Mouse (Mus musculus): ENCODE results near the gene Trpc7. TPM values are rescaled to one million over a fixed set of nuclear protein-coding genes. Genes with fewer than 3 reads are reported as not detected.

The Trpc7 gene
- total and polyA plus RNA-seq, 2 experiments, result not detected

GRCm38 (mm10) chr13:56742325-56742901, 153.4 kb downstream of the Trpc7 start:
- Histone ChIP-seq H3K4me3 (ENCODE audit: insufficient read depth, low read depth, low read length) (no peak overlapping the region), H3K36me3 (ENCODE audit: control insufficient read depth, insufficient read depth, low read length) (peaks cover 24% of the 10 kb centered on the region), H3K4me1 (ENCODE audit: control insufficient read depth, insufficient read depth, low read length) (peaks cover 4% of the 10 kb centered on the region), H3K27me3 (ENCODE audit: control insufficient read depth, insufficient read depth, low read length) (no peaks in the 10 kb centered on the region), H3K79me2 (ENCODE audit: control insufficient read depth, insufficient read depth, low read length) (no peaks in the 10 kb centered on the region), H3K9ac (ENCODE audit: low read depth, low read length) (no peak overlapping the region), H3K27ac (replicated peaks; ENCODE audit: insufficient read depth, low read depth, low read length) (no peak overlapping the region)
- 93% methylated on average over 6 of the region's 6 CpGs for WGBS
- no peak for TF ChIP-seq POLR2A (IDR thresholded peaks at IDR 0.05; ENCODE audit: extremely low read depth, insufficient read depth, low read length)
- TF ChIP-seq CTCF (IDR thresholded peaks at IDR 0.05; ENCODE audit: low read depth, low read length), result no peak
- no peak for DNase-seq (ENCODE audit: extremely low read depth, low read depth, low spot score)

GRCm38 (mm10) chr13:56741691-56742090, 154.1 kb downstream of the Trpc7 start:
- Histone ChIP-seq H3K9ac (ENCODE audit: low read depth, low read length) (no peak overlapping the region), H3K36me3 (ENCODE audit: control insufficient read depth, insufficient read depth, low read length) (peaks cover 30% of the 10 kb centered on the region), H3K27me3 (ENCODE audit: control insufficient read depth, insufficient read depth, low read length) (no peaks in the 10 kb centered on the region), H3K4me3 (ENCODE audit: insufficient read depth, low read depth, low read length) (no peak overlapping the region), H3K4me1 (ENCODE audit: control insufficient read depth, insufficient read depth, low read length) (no peaks in the 10 kb centered on the region; the same call in 1 of the 2 replicates), H3K79me2 (ENCODE audit: control insufficient read depth, insufficient read depth, low read length) (no peaks in the 10 kb centered on the region), H3K27ac (replicated peaks; ENCODE audit: insufficient read depth, low read depth, low read length) (no peak overlapping the region)
- no peak for DNase-seq (ENCODE audit: extremely low read depth, low read depth, low spot score)
- 96% methylated on average over 7 of the region's 7 CpGs for WGBS
- TF ChIP-seq POLR2A (IDR thresholded peaks at IDR 0.05; ENCODE audit: extremely low read depth, insufficient read depth, low read length), result no peak

DNA sequence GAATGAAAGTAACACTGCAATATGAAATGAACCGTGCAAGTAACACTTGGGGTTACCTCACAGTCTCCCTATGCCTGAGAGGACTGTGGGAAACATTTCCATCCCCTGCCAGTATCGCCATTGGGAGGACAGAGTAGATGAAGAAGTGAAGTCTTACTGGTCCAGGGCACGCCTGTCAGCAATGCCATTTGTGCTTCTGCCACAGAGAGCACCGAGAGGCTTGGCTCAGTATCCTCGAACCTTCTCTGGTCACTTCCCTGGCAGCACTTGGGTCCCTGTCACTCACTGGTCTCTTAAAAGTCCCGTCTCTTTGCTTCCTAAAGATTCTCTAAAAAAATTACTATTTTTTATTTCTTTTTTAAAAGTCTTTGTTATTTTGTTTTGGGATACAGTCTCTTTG, 155.3 kb downstream of the Trpc7 start:
- DNase-seq (ENCODE audit: extremely low read depth, low read depth, low spot score), result no peak
- no peak overlapping the region for H3K27ac ChIP-seq (replicated peaks; ENCODE audit: insufficient read depth, low read depth, low read length)
- 90% methylated on average over 6 of the region's 6 CpGs for WGBS
- no peaks in the 10 kb centered on the region for H3K4me1 ChIP-seq (ENCODE audit: control insufficient read depth, insufficient read depth, low read length)
- H3K27me3 ChIP-seq (ENCODE audit: control insufficient read depth, insufficient read depth, low read length), result no peaks in the 10 kb centered on the region
- peaks cover 40% of the 10 kb centered on the region for H3K36me3 ChIP-seq (ENCODE audit: control insufficient read depth, insufficient read depth, low read length)
- no peaks in the 10 kb centered on the region for H3K79me2 ChIP-seq (ENCODE audit: control insufficient read depth, insufficient read depth, low read length)
- no peak for TF ChIP-seq POLR2A (IDR thresholded peaks at IDR 0.05; ENCODE audit: extremely low read depth, insufficient read depth, low read length)
- TF ChIP-seq CTCF (IDR thresholded peaks at IDR 0.05; ENCODE audit: low read depth, low read length), result no peak
- H3K4me3 ChIP-seq (ENCODE audit: insufficient read depth, low read depth, low read length), result no peak overlapping the region
- H3K9ac ChIP-seq (ENCODE audit: low read depth, low read length), result no peak overlapping the region

DNA sequence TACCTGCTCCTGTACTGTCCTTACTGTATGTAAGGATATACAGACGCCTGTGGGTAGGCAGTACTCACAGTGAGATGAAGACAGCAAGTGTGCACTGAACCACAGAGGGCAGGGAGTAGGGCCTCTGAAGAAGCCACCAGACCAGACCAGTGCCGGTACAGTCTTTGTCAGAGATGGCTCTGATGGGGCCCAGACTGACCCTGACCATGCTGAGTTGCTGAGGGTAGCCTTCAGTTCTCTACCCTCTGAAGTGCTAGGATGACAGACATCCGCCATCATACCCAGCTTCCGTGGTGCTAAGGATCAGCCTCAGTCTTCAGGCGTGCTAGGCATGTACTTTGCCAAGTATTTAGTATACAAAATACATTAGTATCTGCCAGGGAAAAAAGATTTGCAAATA, 156.2 kb downstream of the Trpc7 start:
- Histone ChIP-seq H3K4me3 (ENCODE audit: insufficient read depth, low read depth, low read length) (no peak overlapping the region), H3K36me3 (ENCODE audit: control insufficient read depth, insufficient read depth, low read length) (peaks cover 40% of the 10 kb centered on the region), H3K9ac (ENCODE audit: low read depth, low read length) (no peak overlapping the region), H3K79me2 (ENCODE audit: control insufficient read depth, insufficient read depth, low read length) (no peaks in the 10 kb centered on the region), H3K4me1 (ENCODE audit: control insufficient read depth, insufficient read depth, low read length) (peaks cover 2% of the 10 kb centered on the region; the same call in 1 of the 2 replicates), H3K27me3 (ENCODE audit: control insufficient read depth, insufficient read depth, low read length) (no peaks in the 10 kb centered on the region), H3K27ac (replicated peaks; ENCODE audit: insufficient read depth, low read depth, low read length) (no peak overlapping the region)
- no peak for DNase-seq (ENCODE audit: extremely low read depth, low read depth, low spot score)
- 94% methylated on average over 5 of the region's 5 CpGs for WGBS
- TF ChIP-seq CTCF (IDR thresholded peaks at IDR 0.05; ENCODE audit: low read depth, low read length) (no peak), POLR2A (IDR thresholded peaks at IDR 0.05; ENCODE audit: extremely low read depth, insufficient read depth, low read length) (no peak)

GRCm38 (mm10) chr13:56735212-56735875, 160.4 kb downstream of the Trpc7 start:
- Histone ChIP-seq H3K36me3 (ENCODE audit: control insufficient read depth, insufficient read depth, low read length) (peaks cover 62% of the 10 kb centered on the region), H3K9ac (ENCODE audit: low read depth, low read length) (no peak overlapping the region), H3K27ac (replicated peaks; ENCODE audit: insufficient read depth, low read depth, low read length) (no peak overlapping the region), H3K79me2 (ENCODE audit: control insufficient read depth, insufficient read depth, low read length) (no peaks in the 10 kb centered on the region), H3K27me3 (ENCODE audit: control insufficient read depth, insufficient read depth, low read length) (no peaks in the 10 kb centered on the region), H3K4me3 (ENCODE audit: insufficient read depth, low read depth, low read length) (no peak overlapping the region), H3K4me1 (ENCODE audit: control insufficient read depth, insufficient read depth, low read length) (peaks cover 2% of the 10 kb centered on the region; the same call in 1 of the 2 replicates)
- TF ChIP-seq CTCF (IDR thresholded peaks at IDR 0.05; ENCODE audit: low read depth, low read length) (peak; percentile 34; the same call in 1 of the 2 replicates), POLR2A (IDR thresholded peaks at IDR 0.05; ENCODE audit: extremely low read depth, insufficient read depth, low read length) (no peak)
- DNase-seq (ENCODE audit: extremely low read depth, low read depth, low spot score), result peak; percentile 38
- 40% methylated on average over 6 of the region's 6 CpGs for WGBS

- no peak overlapping the region for H3K4me3 ChIP-seq (ENCODE audit: insufficient read depth, low read depth, low read length)
- H3K27me3 ChIP-seq (ENCODE audit: control insufficient read depth, insufficient read depth, low read length), result no peaks in the 10 kb centered on the region
- no peak for DNase-seq (ENCODE audit: extremely low read depth, low read depth, low spot score)
- peaks cover 2% of the 10 kb centered on the region; the same call in 1 of the 2 replicates for H3K4me1 ChIP-seq (ENCODE audit: control insufficient read depth, insufficient read depth, low read length)
- H3K79me2 ChIP-seq (ENCODE audit: control insufficient read depth, insufficient read depth, low read length), result no peaks in the 10 kb centered on the region
- WGBS, result 91% methylated on average over 4 of the region's 4 CpGs
- no peak overlapping the region for H3K9ac ChIP-seq (ENCODE audit: low read depth, low read length)
- peaks cover 64% of the 10 kb centered on the region for H3K36me3 ChIP-seq (ENCODE audit: control insufficient read depth, insufficient read depth, low read length)
- H3K27ac ChIP-seq (replicated peaks; ENCODE audit: insufficient read depth, low read depth, low read length), result no peak overlapping the region
- no peak for TF ChIP-seq CTCF (IDR thresholded peaks at IDR 0.05; ENCODE audit: low read depth, low read length)
- no peak for TF ChIP-seq POLR2A (IDR thresholded peaks at IDR 0.05; ENCODE audit: extremely low read depth, insufficient read depth, low read length)
Observed at GRCm38 (mm10) chr13:56734617-56735016, 161.2 kb downstream of the Trpc7 start.

All from liver, adult 2 months (tissue).